Mouse (Mus musculus) adrenal gland, adult 2 months (tissue): Measurements from ENCODE around the gene Ugt1a6a. TPM values are rescaled to one million over a fixed set of nuclear protein-coding genes. Genes with fewer than 3 reads are reported as not detected.

Experiments
- DNase-seq: peaks from one replicate; pipeline ENCODE4 v3.0.0; 2021
- polyA plus RNA-seq: library from polyadenylated mRNA; depleted of rRNA; stranded (reverse); fragments of >200 nt; gene quantifications from 2 replicates; pipeline ENCODE4 v1.2.3, GENCODE M21; 2012; rRNA removed
- total RNA-seq, 2 experiments: library from RNA; stranded (reverse); gene quantifications; 2 replicates each; pipeline ENCODE4 v1.2.3; 2021

The Ugt1a6a gene
- total and polyA plus RNA-seq, 3 experiments = 5.1 to 17.9 (median 10.5) TPM

DNA sequence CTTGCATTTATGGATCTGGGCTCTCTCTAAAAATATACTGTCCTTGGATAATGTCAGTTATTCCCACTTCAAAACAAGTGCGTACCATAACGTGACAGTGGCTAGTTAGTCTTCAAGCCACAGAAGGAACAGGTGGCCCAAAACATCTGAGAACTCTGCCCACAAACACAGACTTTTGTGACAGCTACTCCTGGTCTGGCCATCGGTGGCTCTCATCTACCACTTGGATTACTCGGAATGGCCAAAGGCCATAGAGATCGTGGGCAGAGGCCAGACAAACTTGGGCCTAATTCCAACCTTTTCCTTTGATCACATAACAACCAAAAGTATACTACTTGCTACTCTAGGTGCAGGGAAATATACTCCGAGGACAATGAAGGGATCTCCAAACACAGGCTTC lies 133.5 kb downstream of the Ugt1a6a start:
- peak; percentile 49 for DNase-seq

Other genes with a start within 250 kb of the Ugt1a6a start
- gene Usp40, start 126.3 kb upstream of the Ugt1a6a start, total RNA-seq = 10 to 100 TPM; 21.5 to 22.6 TPM
- gene Usp40, start 126.3 kb upstream of the Ugt1a6a start, polyA plus RNA-seq = 4.5 and 5.0 TPM in 2 replicates
- gene Ugt1a10, start 79.4 kb upstream of the Ugt1a6a start, total RNA-seq = not detected
- not detected in 2 replicates for gene Ugt1a10, start 79.4 kb upstream of the Ugt1a6a start, polyA plus RNA-seq
- gene Ugt1a9, start 64.0 kb upstream of the Ugt1a6a start, total RNA-seq = under 1 TPM; 0.14 to 0.61 TPM
- not detected in 2 replicates for gene Ugt1a9, start 64.0 kb upstream of the Ugt1a6a start, polyA plus RNA-seq
- not detected for gene Ugt1a8, start 47.0 kb upstream of the Ugt1a6a start, total RNA-seq
- gene Ugt1a8, start 47.0 kb upstream of the Ugt1a6a start, polyA plus RNA-seq = not detected in 2 replicates
- gene Ugt1a7c, start 39.7 kb upstream of the Ugt1a6a start, total RNA-seq = 1 to 10 TPM; 1.8 to 2.7 TPM
- 0.50 and 1.2 TPM in 2 replicates for gene Ugt1a7c, start 39.7 kb upstream of the Ugt1a6a start, polyA plus RNA-seq
- 1 to 10 TPM; 4.8 to 6.5 TPM for gene Ugt1a6b, start 31.6 kb upstream of the Ugt1a6a start, total RNA-seq
- 8.9 and 9.5 TPM in 2 replicates for gene Ugt1a6b, start 31.6 kb upstream of the Ugt1a6a start, polyA plus RNA-seq
- gene Ugt1a5, start 31.2 kb downstream of the Ugt1a6a start, total RNA-seq = under 1 TPM; 0.14 to 0.29 TPM
- 0.07 and 0.11 TPM in 2 replicates for gene Ugt1a5, start 31.2 kb downstream of the Ugt1a6a start, polyA plus RNA-seq
- gene Ugt1a2, start 65.8 kb downstream of the Ugt1a6a start, total RNA-seq = under 1 TPM in 1 of 2 experiments, not detected in 1; 0.29 TPM
- gene Ugt1a2, start 65.8 kb downstream of the Ugt1a6a start, polyA plus RNA-seq = not detected in 2 replicates
- gene Dnajb3, start 71.0 kb downstream of the Ugt1a6a start, total RNA-seq = 1 to 10 TPM; 1.8 to 3.7 TPM
- 3.1 and 3.9 TPM in 2 replicates for gene Dnajb3, start 71.0 kb downstream of the Ugt1a6a start, polyA plus RNA-seq
- gene Ugt1a1, start 77.2 kb downstream of the Ugt1a6a start, total RNA-seq = 10 to 100 TPM in 1 of 2 experiments, not detected in 1; 53.5 TPM
- gene Ugt1a1, start 77.2 kb downstream of the Ugt1a6a start, polyA plus RNA-seq = 4.0 and 9.7 TPM in 2 replicates
- under 1 TPM in 1 of 2 experiments, not detected in 1; 0.10 TPM for gene Mroh2a, start 92.2 kb downstream of the Ugt1a6a start, total RNA-seq
- gene Mroh2a, start 92.2 kb downstream of the Ugt1a6a start, polyA plus RNA-seq = 0.03 and 0.17 TPM in 2 replicates
- 10 to 100 TPM; 24.7 to 25.5 TPM for gene Hjurp, start 142.8 kb downstream of the Ugt1a6a start, total RNA-seq
- 13.6 and 17.5 TPM in 2 replicates for gene Hjurp, start 142.8 kb downstream of the Ugt1a6a start, polyA plus RNA-seq
- gene Trpm8, start 142.9 kb downstream of the Ugt1a6a start, total RNA-seq = not detected
- not detected in 2 replicates for gene Trpm8, start 142.9 kb downstream of the Ugt1a6a start, polyA plus RNA-seq